Mouse (Mus musculus) heart, postnatal 0 days (tissue): ENCODE results near the gene Nfia.

Experiments used
- CTCF ChIP-seq: IDR thresholded peaks from 2 replicates; pipeline ENCODE4 v1.5.1; 2016; ENCODE audit warnings: antibody characterized with exemption, control low read depth, low read depth
- EP300 ChIP-seq: IDR thresholded peaks from 2 replicates; pipeline ENCODE4 v1.6.1; 2016; ENCODE audit warnings: antibody characterized with exemption, low read depth

GRCm38 (mm10) chr4:97997151-97997817 is 224.8 kb downstream of the Nfia start:
- TF ChIP-seq CTCF, result no peak
- no peak for TF ChIP-seq EP300
